Mouse (Mus musculus) MEL (cell line): ENCODE measurements around the gene Prm1. TPM values are rescaled to one million over a fixed set of nuclear protein-coding genes. Genes with fewer than 3 reads are reported as not detected.
"Not testable (repeated sequence)": the region's sequence is repeated elsewhere in the genome, so short reads cannot be mapped to it uniquely, and the experiment has no call there.

ENCODE experiments used
- DNase-seq: peaks from one replicate; pipeline ENCODE4 v3.0.0; 2011; ENCODE audit warnings: low read depth, low spot score
- H3K27ac ChIP-seq: 2 replicates; pipeline ENCODE4 v1.5.1; 2012; ENCODE audit warnings: low read depth, mild to moderate bottlenecking, control low read depth, low read length, moderate library complexity; ENCODE audit not compliant: control insufficient read depth
- H3K27me3 ChIP-seq, 2 experiments: fragments of 150-350 bp in 1 of 2; sonication (generic) in 1 of 2; 2 replicates each; pipeline ENCODE4 v1.6.1; 2012; ENCODE audit warnings: low read length in 2 of 2, mild to moderate bottlenecking in 2 of 2, improper control_type of control experiment in 1 of 2, moderate library complexity in 1 of 2; ENCODE audit not compliant: insufficient read depth in 2 of 2, control insufficient read depth in 1 of 2
- H3K36me3 ChIP-seq, 2 experiments: 2 replicates each; pipeline ENCODE4 v1.6.1; 2012 to 2014; ENCODE audit warnings: low read length in 2 of 2, improper control_type of control experiment in 1 of 2, inconsistent platforms in 1 of 2, mild to moderate bottlenecking in 1 of 2; ENCODE audit not compliant: insufficient read depth in 2 of 2, control insufficient read depth in 1 of 2
- H3K4me1 ChIP-seq, 2 experiments: fragments of 150-350 bp in 1 of 2; sonication (generic) in 1 of 2; 2 replicates each; pipeline ENCODE4 v1.6.1; 2012; ENCODE audit warnings: low read length in 2 of 2, improper control_type of control experiment in 1 of 2, mild to moderate bottlenecking in 1 of 2; ENCODE audit not compliant: insufficient read depth in 2 of 2, control insufficient read depth in 1 of 2
- H3K4me3 ChIP-seq, 2 experiments: fragments of 150-350 bp in 1 of 2; sonication (generic) in 1 of 2; 2 replicates each; pipeline ENCODE4 v1.5.1; 2012; ENCODE audit warnings: low read depth in 2 of 2, low read length in 2 of 2, mild to moderate bottlenecking in 2 of 2, moderate library complexity in 2 of 2, control low read depth in 1 of 2, improper control_type of control experiment in 1 of 2; ENCODE audit not compliant: control insufficient read depth in 1 of 2, insufficient read depth in 1 of 2
- H3K79me2 ChIP-seq: 2 replicates; pipeline ENCODE4 v1.6.1; 2012; ENCODE audit warnings: mild to moderate bottlenecking, low read length, moderate library complexity; ENCODE audit not compliant: control insufficient read depth, poor library complexity, insufficient read depth
- H3K9ac ChIP-seq: 2 replicates; pipeline ENCODE4 v1.6.1; 2012; ENCODE audit warnings: low read depth, mild to moderate bottlenecking, control low read depth, low read length, moderate library complexity; ENCODE audit not compliant: control insufficient read depth, poor library complexity, severe bottlenecking
- H3K9me3 ChIP-seq: fragments of 150-350 bp; sonication (generic); replicated peaks from 2 replicates; pipeline ENCODE4 v1.6.1; 2012; ENCODE audit warnings: mild to moderate bottlenecking, low read length, improper control_type of control experiment, moderate library complexity; ENCODE audit not compliant: insufficient read depth
- CHD2 ChIP-seq: IDR thresholded peaks from 2 replicates; pipeline ENCODE4 v1.6.1; 2011; ENCODE audit warnings: low read length, improper control_type of control experiment
- E2F4 ChIP-seq: IDR thresholded peaks from 2 replicates; pipeline ENCODE4 v1.6.1; 2011; ENCODE audit warnings: low read depth, low read length, improper control_type of control experiment, borderline replicate concordance
- EP300 ChIP-seq, 2 experiments: IDR thresholded peaks; 2 replicates each; pipeline ENCODE4 v1.6.1; 2011; ENCODE audit warnings: improper control_type of control experiment in 2 of 2, low read length in 2 of 2, low read depth in 1 of 2, mild to moderate bottlenecking in 1 of 2
- ETS1 ChIP-seq: IDR thresholded peaks from 2 replicates; pipeline ENCODE4 v1.6.1; 2012; ENCODE audit warnings: low read depth, mild to moderate bottlenecking, inconsistent platforms, low read length, improper control_type of control experiment, moderate library complexity
- GATA1 ChIP-seq: IDR thresholded peaks from 2 replicates; pipeline ENCODE4 v1.6.1; 2011; ENCODE audit warnings: low read depth, low read length, improper control_type of control experiment
- MAFK ChIP-seq: IDR thresholded peaks from 2 replicates; pipeline ENCODE4 v1.6.1; 2011; ENCODE audit warnings: low read depth, mild to moderate bottlenecking, low read length, improper control_type of control experiment, borderline replicate concordance
- MAZ ChIP-seq: IDR thresholded peaks from 2 replicates; pipeline ENCODE4 v1.6.1; 2012; ENCODE audit warnings: low read depth, mild to moderate bottlenecking, inconsistent platforms, low read length, improper control_type of control experiment
- MYC ChIP-seq: IDR thresholded peaks from 2 replicates; pipeline ENCODE4 v1.6.1; 2011; ENCODE audit warnings: low read depth, mild to moderate bottlenecking, low read length, improper control_type of control experiment, moderate library complexity
- NELFE ChIP-seq: IDR thresholded peaks from 2 replicates; pipeline ENCODE4 v1.6.1; 2011; ENCODE audit warnings: low read depth, low read length, improper control_type of control experiment
- RCOR1 ChIP-seq: IDR thresholded peaks from 2 replicates; pipeline ENCODE4 v1.6.1; 2012; ENCODE audit warnings: low read depth, mild to moderate bottlenecking, inconsistent platforms, low read length, improper control_type of control experiment
- TBP ChIP-seq: IDR thresholded peaks from 2 replicates; pipeline ENCODE4 v1.8.0; 2011; ENCODE audit warnings: low read depth, low read length, improper control_type of control experiment
- TCF12 ChIP-seq: IDR thresholded peaks from 2 replicates; pipeline ENCODE4 v1.6.1; 2014; ENCODE audit warnings: low read depth, mild to moderate bottlenecking, inconsistent platforms, low read length, improper control_type of control experiment, moderate library complexity
- USF1 ChIP-seq: IDR thresholded peaks from 2 replicates; pipeline ENCODE4 v1.6.1; 2014; ENCODE audit warnings: low read depth, mild to moderate bottlenecking, inconsistent platforms, low read length, improper control_type of control experiment, moderate library complexity
- ZKSCAN1 ChIP-seq: IDR thresholded peaks from 2 replicates; pipeline ENCODE4 v1.6.1; 2012; ENCODE audit warnings: low read depth, mild to moderate bottlenecking, inconsistent platforms, low read length, improper control_type of control experiment, moderate library complexity
- ZMIZ1 ChIP-seq: IDR thresholded peaks from 2 replicates; pipeline ENCODE4 v1.6.1; 2012; ENCODE audit warnings: low read depth, mild to moderate bottlenecking, inconsistent platforms, low read length, improper control_type of control experiment, moderate library complexity
- ZNF384 ChIP-seq: IDR thresholded peaks from 2 replicates; pipeline ENCODE4 v1.6.1; 2012; ENCODE audit warnings: low read depth, mild to moderate bottlenecking, inconsistent platforms, low read length, improper control_type of control experiment
- polyA plus RNA-seq, 2 experiments: library from polyadenylated mRNA; stranded (reverse) in 1 of 2; unstranded in 1 of 2; fragments of >175 nt in 1 of 2; fragments of >200 nt in 1 of 2; gene quantifications; 2 replicates each; pipeline versions ENCODE4 v1.2.1 to v1.2.4; 2012; ENCODE audit warnings: low replicate concordance in 2 of 2, low read depth in 1 of 2; ENCODE audit not compliant: insufficient read length in 2 of 2, insufficient read depth in 1 of 2, missing spikeins in 1 of 2
- total RNA-seq: library from RNA; depleted of rRNA; stranded (reverse); fragments of 300-350 nt; gene quantifications from 2 replicates; pipeline ENCODE4 v1.2.3, GENCODE M21; 2012; rRNA removed

Gene Prm1
- total RNA-seq: not detected in 2 replicates
- not detected for polyA plus RNA-seq

DNA sequence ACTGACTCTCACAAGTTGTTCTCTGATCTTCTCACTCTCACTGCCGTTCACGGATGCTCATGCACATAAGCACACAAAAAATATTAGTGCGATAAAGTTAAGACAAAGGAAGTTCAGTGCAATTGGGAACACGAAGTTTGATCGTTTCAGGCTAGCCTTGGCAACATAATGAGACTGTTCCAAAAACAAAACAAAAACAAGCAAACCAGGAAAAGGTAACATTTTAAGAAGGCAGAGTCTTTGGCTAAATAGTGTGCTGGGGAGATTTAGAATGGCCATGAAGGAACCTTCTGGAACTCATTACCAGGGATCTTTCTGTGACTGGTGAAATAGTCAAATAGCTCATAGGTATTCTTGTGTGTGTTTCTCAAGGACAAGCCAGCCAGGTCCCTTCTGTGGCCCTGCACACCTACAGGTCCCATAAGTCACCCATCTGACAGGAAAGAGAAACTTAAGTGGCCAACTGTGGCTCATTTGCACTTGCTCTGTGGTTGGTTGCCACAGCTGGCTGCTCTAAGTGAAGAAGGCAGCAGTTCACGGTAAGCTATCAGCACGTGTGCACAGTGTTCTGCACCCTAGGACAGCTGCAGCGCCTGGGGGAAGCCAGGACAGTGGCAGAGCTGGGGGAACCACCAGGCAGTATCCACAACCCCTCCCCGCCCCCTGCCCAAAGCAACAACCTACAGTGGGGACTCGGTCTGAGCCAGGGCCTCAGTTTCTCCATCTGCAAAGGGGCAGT, at the start of gene Prm1:
Gene Prm1 (minus strand): TSS at position 51 of the 739 bp plus-strand sequence.
- H3K36me3 ChIP-seq: no peaks in the 10 kb centered on the region
- H3K27ac ChIP-seq: no peak within 1 kb of the TSS
- no peaks in the 10 kb centered on the region for H3K9me3 ChIP-seq
- TF ChIP-seq ZMIZ1 (no peak), RCOR1 (no peak), MAZ (no peak)
- TF ChIP-seq, all 39 proteins: peak for 0
- Histone ChIP-seq H3K9ac (no peak within 1 kb of the TSS), H3K27me3 (peaks cover 10 to 18% of the 10 kb centered on the region in 2 experiments), H3K4me3 (no peak within 1 kb of the TSS), H3K4me1 (no peaks in the 10 kb centered on the region), H3K79me2 (no peaks in the 10 kb centered on the region)
- DNase-seq: no peak

DNA sequence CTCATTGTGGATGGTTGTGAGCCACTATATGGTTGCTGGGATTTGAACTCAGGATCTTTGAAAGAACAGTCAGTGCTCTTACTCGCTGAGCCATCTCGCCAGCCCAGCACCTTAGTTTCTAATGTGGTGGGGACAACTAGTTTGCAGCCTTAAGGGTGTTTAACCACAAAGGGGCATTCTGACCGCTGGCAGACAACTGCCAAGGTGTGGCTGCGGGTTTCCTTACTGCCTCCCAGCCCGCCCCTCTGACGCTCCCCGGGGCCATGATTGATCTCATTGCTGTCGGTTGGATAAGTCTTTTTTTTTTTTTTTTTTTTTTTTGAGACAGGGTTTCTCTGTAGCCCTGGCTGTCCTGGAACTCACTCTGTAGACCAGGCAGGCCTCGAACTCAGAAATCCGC, 46.6 kb upstream of the Prm1 start:
- not testable (repeated sequence) for DNase-seq, H3K27me3 ChIP-seq, H3K9me3 ChIP-seq, H3K27ac ChIP-seq, H3K9ac ChIP-seq, H3K4me3 ChIP-seq, H3K36me3 ChIP-seq, H3K4me1 ChIP-seq, H3K79me2 ChIP-seq

DNA sequence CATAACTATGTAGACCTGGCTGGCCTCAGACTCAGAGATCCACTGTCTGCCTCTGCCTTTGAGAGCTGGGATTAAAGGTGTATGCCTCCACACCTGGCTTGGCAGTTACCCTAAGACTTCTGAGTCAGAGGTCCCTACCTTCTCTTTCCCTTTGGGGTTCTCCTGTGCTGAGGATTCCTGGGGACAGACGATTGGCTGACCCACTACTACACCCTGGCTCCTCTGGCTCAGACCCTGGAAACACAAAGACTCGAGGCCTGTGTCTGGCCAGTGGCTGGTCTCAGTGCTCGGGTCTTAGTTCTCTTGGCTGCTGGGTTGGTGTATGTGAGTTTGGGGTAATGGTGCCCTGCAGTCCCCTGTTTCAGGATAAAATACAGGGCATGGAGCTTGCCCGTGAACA, 45.3 kb upstream of the Prm1 start:
- TF ChIP-seq TBP (no peak), USF1 (no peak)
- no peak for DNase-seq
- Histone ChIP-seq H3K9me3 (no peaks in the 10 kb centered on the region), H3K27me3 (no peaks in the 10 kb centered on the region), H3K9ac (no peak overlapping the region), H3K4me1 (no peaks in the 10 kb centered on the region), H3K27ac (no peak overlapping the region), H3K4me3 (no peak overlapping the region), H3K79me2 (no peaks in the 10 kb centered on the region), H3K36me3 (no peaks in the 10 kb centered on the region)

DNA sequence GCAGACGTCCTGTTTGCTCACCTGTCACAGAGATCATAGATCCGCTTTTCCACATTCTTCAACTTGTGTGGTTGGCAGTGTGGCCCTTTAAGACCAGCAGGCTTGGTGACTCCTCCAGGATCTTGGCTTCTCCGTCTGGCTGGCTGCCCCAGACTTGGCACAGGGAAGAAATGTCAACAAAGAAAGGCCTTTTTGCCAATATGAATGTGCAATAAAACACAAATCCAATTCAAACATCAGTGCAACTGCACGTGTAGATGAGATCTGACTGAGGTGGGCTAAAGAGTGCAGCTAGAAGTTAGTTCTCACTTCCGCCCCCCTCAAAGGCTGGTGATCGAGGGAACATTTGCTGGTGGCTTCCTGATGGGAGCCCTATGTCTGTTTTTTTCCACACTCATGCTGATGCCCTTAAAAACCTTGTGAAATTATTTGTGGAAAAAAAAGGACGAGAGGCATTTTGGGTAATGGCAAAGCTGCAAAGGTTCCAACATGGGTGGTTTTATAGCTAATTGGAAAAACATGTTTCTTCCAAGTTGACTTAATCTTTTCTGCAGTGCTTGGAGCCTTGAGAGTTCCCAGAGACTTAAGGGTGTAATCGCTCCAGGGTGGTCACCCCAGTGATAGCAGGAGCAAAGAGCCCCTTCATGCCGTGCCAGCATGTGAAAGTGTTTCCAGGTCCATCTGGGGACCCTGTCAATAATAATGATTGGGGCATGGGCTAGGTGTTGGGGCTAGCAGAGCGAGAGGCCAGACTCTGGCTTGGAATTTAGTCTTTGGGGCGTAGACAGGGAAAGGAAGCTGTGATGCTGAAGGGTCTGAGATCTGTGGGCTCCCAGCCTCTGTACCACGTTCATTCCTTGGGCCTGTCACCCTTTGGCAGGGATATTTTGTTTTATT, 44.6 kb upstream of the Prm1 start:
- Histone ChIP-seq H3K9me3 (no peaks in the 10 kb centered on the region), H3K36me3 (no peaks in the 10 kb centered on the region), H3K79me2 (no peaks in the 10 kb centered on the region), H3K4me3 (no peak overlapping the region), H3K27ac (no peak overlapping the region), H3K4me1 (no peaks in the 10 kb centered on the region), H3K9ac (no peak overlapping the region), H3K27me3 (no peaks in the 10 kb centered on the region)
- TF ChIP-seq ZKSCAN1 (no peak), ZNF384 (no peak), USF1 (no peak), CHD2 (no peak), GATA1 (no peak), NELFE (no peak), E2F4 (no peak), TBP (no peak), TCF12 (no peak), MAFK (no peak), EP300 (IDR thresholded peaks at IDR 0.05; ENCODE audit: low read depth in 1 of 2, low read length in 2 of 2) (no peak), ETS1 (no peak), ZMIZ1 (no peak), MYC (no peak)
- DNase-seq: no peak
